Mouse (Mus musculus): ENCODE data around the gene Elfn2. TPM values are rescaled to one million over a fixed set of nuclear protein-coding genes. Genes with fewer than 3 reads are reported as not detected.

The Elfn2 gene
- polyA plus RNA-seq, 1 experiment from 2014 or later: not detected

DNA sequence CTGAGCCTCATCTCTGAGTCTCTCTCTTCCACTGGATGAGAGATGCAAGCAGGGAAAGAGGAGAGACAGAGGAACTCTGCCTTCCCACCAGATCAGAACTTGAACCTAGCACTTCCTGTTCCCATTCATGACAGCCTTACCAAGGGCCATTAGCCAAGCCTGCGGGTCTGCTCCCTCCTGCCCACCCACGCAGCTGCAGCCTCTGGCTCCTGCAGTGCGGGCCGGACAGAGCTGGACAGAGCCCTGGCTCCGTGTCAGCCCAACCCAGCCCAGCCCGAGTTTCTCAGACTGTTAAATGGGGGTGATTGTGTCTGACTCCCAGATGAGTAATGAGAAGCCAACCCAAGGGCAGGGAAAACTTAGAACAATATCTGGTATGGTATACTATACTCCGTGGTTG lies 83.3 kb downstream of the Elfn2 start:
- no peak for ATAC-seq (ENCODE audit: insufficient read depth)
- 44% methylated on average over 7 of the region's 7 CpGs for WGBS (ENCODE audit: insufficient replicate concordance)
- H3K27me3 ChIP-seq: peaks cover 7% of the 10 kb centered on the region; the same call in 1 of the 2 replicates

GRCm38 (mm10) chr15:78634095-78634737 lies 84.4 kb downstream of the Elfn2 start:
- H3K27ac ChIP-seq (replicated peaks): no peak overlapping the region
- no peaks in the 10 kb centered on the region for H3K36me3 ChIP-seq (replicated peaks)
- peaks cover 7% of the 10 kb centered on the region; the same call in 1 of the 2 replicates for H3K27me3 ChIP-seq
- 28% methylated on average over 10 of the region's 10 CpGs for WGBS (ENCODE audit: insufficient replicate concordance)
- no peaks in the 10 kb centered on the region for H3K4me1 ChIP-seq (replicated peaks)
- no peak overlapping the region for H3K9ac ChIP-seq
- no peak overlapping the region for H3K4me3 ChIP-seq (replicated peaks)
- H3K9me3 ChIP-seq (replicated peaks): no peaks in the 10 kb centered on the region
- no peak for ATAC-seq (ENCODE audit: insufficient read depth)
- H3K4me2 ChIP-seq: no peak overlapping the region

More for the DNA sequence above, 83.3 kb downstream of the Elfn2 start:
- Histone ChIP-seq H3K4me3 (replicated peaks) (no peak overlapping the region), H3K4me1 (replicated peaks) (no peaks in the 10 kb centered on the region), H3K27ac (replicated peaks) (no peak overlapping the region), H3K36me3 (replicated peaks) (no peaks in the 10 kb centered on the region), H3K4me2 (no peak overlapping the region), H3K9me3 (replicated peaks) (no peaks in the 10 kb centered on the region), H3K9ac (no peak overlapping the region)

- H3K36me3 ChIP-seq (replicated peaks): no peaks in the 10 kb centered on the region
- H3K9me3 ChIP-seq (replicated peaks): no peaks in the 10 kb centered on the region
- no peaks in the 10 kb centered on the region for H3K4me1 ChIP-seq (replicated peaks)
- 62% methylated on average over 5 of the region's 5 CpGs for WGBS (ENCODE audit: insufficient replicate concordance)
- no peak for ATAC-seq (ENCODE audit: insufficient read depth)
- peaks cover 7% of the 10 kb centered on the region; the same call in 1 of the 2 replicates for H3K27me3 ChIP-seq
- H3K4me2 ChIP-seq: no peak overlapping the region
- H3K27ac ChIP-seq (replicated peaks): no peak overlapping the region
- H3K4me3 ChIP-seq (replicated peaks): no peak overlapping the region
- no peak overlapping the region for H3K9ac ChIP-seq
Observed at GRCm38 (mm10) chr15:78633413-78633812, 85.2 kb downstream of the Elfn2 start.

DNA sequence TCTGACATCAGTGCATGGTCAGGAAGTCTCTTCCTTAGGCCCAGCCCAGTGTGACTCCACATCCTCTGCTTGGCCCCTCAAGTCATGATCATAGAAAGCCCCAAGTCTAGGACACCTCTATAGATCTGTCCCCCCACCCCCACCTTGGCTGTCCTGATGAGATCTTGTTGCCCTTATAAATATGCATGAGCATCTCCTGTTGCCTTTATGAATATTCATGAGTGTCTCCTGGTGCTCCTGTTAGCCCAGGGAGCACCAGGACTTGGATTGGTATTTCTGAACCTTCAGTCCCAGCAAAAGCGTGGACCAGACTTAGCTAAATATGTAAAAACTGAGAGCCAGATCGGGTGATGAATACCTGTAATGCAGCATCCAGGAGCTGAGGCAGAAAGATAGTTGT lies 86.2 kb downstream of the Elfn2 start:
- Histone ChIP-seq H3K4me3 (replicated peaks) (no peak overlapping the region), H3K4me2 (no peak overlapping the region), H3K27ac (replicated peaks) (no peak overlapping the region), H3K27me3 (no peaks in the 10 kb centered on the region; the same call in 1 of the 2 replicates), H3K4me1 (replicated peaks) (no peaks in the 10 kb centered on the region), H3K36me3 (replicated peaks) (no peaks in the 10 kb centered on the region), H3K9ac (no peak overlapping the region), H3K9me3 (replicated peaks) (no peaks in the 10 kb centered on the region)
- WGBS (ENCODE audit: insufficient replicate concordance): 45% methylated on average over 2 of the region's 2 CpGs
- ATAC-seq (ENCODE audit: insufficient read depth): no peak

GRCm38 (mm10) chr15:78626285-78626684 lies 92.3 kb downstream of the Elfn2 start:
- Histone ChIP-seq H3K4me3 (replicated peaks) (no peak overlapping the region), H3K27me3 (no peaks in the 10 kb centered on the region), H3K36me3 (replicated peaks) (no peaks in the 10 kb centered on the region), H3K4me2 (no peak overlapping the region), H3K27ac (replicated peaks) (no peak overlapping the region), H3K9ac (no peak overlapping the region), H3K4me1 (replicated peaks) (no peaks in the 10 kb centered on the region), H3K9me3 (replicated peaks) (no peaks in the 10 kb centered on the region)
- ATAC-seq (ENCODE audit: insufficient read depth): no peak
- 63% methylated on average over 13 of the region's 13 CpGs for WGBS (ENCODE audit: insufficient replicate concordance)

DNA sequence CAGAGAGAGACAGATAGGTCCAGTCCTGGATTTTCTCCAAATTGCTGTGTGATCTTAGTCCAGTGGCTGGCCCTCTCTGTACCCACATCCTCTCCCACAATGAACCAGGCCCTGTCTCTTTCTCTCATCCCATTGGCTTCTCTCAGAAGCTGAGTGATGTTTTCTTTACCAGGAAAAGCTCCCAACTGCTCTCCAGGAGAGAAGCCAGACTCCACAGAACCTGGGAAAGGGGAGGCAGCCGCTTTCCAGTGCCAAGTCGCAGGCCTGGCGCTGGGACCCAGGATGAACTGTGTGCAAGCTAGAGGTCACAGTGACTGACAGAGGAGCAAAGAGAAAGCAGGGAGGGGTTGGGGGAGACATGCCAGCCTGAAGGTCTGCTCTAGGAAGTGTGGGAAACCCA lies 93.6 kb downstream of the Elfn2 start:
- Histone ChIP-seq H3K9me3 (replicated peaks) (no peaks in the 10 kb centered on the region), H3K4me3 (replicated peaks) (no peak overlapping the region), H3K4me2 (no peak overlapping the region), H3K27me3 (no peaks in the 10 kb centered on the region), H3K4me1 (replicated peaks) (no peaks in the 10 kb centered on the region), H3K36me3 (replicated peaks) (no peaks in the 10 kb centered on the region), H3K27ac (replicated peaks) (no peak overlapping the region), H3K9ac (no peak overlapping the region)
- no peak for ATAC-seq (ENCODE audit: insufficient read depth)
- 70% methylated on average over 3 of the region's 3 CpGs for WGBS (ENCODE audit: insufficient replicate concordance)

DNA sequence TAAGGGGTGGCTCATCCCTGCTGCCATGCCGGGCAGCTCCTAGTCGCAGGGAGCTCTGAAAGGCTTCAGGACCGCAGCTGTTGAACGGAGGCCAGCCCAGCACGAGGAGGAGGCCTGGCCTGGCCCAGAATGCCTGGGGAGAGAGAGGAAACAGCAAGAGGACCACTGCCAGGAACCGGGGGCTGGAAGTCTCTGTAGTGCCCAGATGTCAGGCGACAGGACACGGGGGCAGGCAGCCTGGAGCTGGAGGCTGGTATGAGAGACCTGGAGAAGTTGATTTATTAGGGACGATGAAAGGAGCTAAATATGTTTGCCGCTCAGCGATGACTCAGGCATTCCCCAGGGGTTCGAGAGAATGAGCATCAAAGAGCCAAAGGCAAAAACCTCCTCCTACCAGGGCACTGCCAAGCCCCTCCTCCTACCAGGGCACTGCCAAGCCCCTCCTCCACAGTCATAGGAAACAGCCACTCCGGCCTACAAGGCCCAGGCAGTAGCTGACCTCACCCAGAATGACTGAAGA lies 94.1 kb downstream of the Elfn2 start:
- no peaks in the 10 kb centered on the region for H3K27me3 ChIP-seq
- no peak for ATAC-seq (ENCODE audit: insufficient read depth)
- no peak overlapping the region for H3K4me3 ChIP-seq (replicated peaks)
- no peak overlapping the region for H3K4me2 ChIP-seq
- 48% methylated on average over 13 of the region's 13 CpGs for WGBS (ENCODE audit: insufficient replicate concordance)
- H3K36me3 ChIP-seq (replicated peaks): no peaks in the 10 kb centered on the region
- H3K9me3 ChIP-seq (replicated peaks): no peaks in the 10 kb centered on the region
- H3K27ac ChIP-seq (replicated peaks): no peak overlapping the region
- H3K9ac ChIP-seq: no peak overlapping the region
- H3K4me1 ChIP-seq (replicated peaks): no peaks in the 10 kb centered on the region

- Histone ChIP-seq H3K36me3 (replicated peaks) (no peaks in the 10 kb centered on the region), H3K27me3 (no peaks in the 10 kb centered on the region), H3K9me3 (replicated peaks) (no peaks in the 10 kb centered on the region), H3K4me2 (no peak overlapping the region), H3K9ac (no peak overlapping the region), H3K4me1 (replicated peaks) (no peaks in the 10 kb centered on the region), H3K4me3 (replicated peaks) (no peak overlapping the region), H3K27ac (replicated peaks) (no peak overlapping the region)
- WGBS (ENCODE audit: insufficient replicate concordance): 12% methylated on average over 5 of the region's 5 CpGs
- no peak for ATAC-seq (ENCODE audit: insufficient read depth)
Observed at GRCm38 (mm10) chr15:78623426-78623825, 95.1 kb downstream of the Elfn2 start.

Other genes with a start within 250 kb of the Elfn2 start
- gene Il2rb, start 223.5 kb downstream of the Elfn2 start, polyA plus RNA-seq (2015; fragmentation: Nextera tagmentation; extraction: Ambion mirVana): 0.58 and 1.1 TPM in 2 replicates
- gene C1qtnf6, start 187.4 kb downstream of the Elfn2 start, polyA plus RNA-seq (2015; fragmentation: Nextera tagmentation; extraction: Ambion mirVana): 3.8 and 4.4 TPM in 2 replicates
- gene Sstr3, start 174.1 kb downstream of the Elfn2 start, polyA plus RNA-seq (2015; fragmentation: Nextera tagmentation; extraction: Ambion mirVana): not detected in 2 replicates
- 123 and 130 TPM in 2 replicates for gene Rac2, start 146.0 kb downstream of the Elfn2 start, polyA plus RNA-seq (2015; fragmentation: Nextera tagmentation; extraction: Ambion mirVana)
- gene Cyth4, start 121.7 kb downstream of the Elfn2 start, polyA plus RNA-seq (2015; fragmentation: Nextera tagmentation; extraction: Ambion mirVana): 13.5 and 14.7 TPM in 2 replicates
- 4.6 and 5.2 TPM in 2 replicates for gene Mfng, start 54.7 kb upstream of the Elfn2 start, polyA plus RNA-seq (2015; fragmentation: Nextera tagmentation; extraction: Ambion mirVana)
- gene Card10, start 84.3 kb upstream of the Elfn2 start, polyA plus RNA-seq (2015; fragmentation: Nextera tagmentation; extraction: Ambion mirVana): 1.8 and 2.5 TPM in 2 replicates
- 13.0 and 15.2 TPM in 2 replicates for gene Cdc42ep1, start 123.9 kb upstream of the Elfn2 start, polyA plus RNA-seq (2015; fragmentation: Nextera tagmentation; extraction: Ambion mirVana)
- 7.7 and 9.5 TPM in 2 replicates for gene Lgals2, start 136.8 kb upstream of the Elfn2 start, polyA plus RNA-seq (2015; fragmentation: Nextera tagmentation; extraction: Ambion mirVana)
- 21.4 and 23.6 TPM in 2 replicates for gene Gga1, start 158.4 kb upstream of the Elfn2 start, polyA plus RNA-seq (2015; fragmentation: Nextera tagmentation; extraction: Ambion mirVana)
- 0.08 and 0.26 TPM in 2 replicates for gene Gm49510, start 180.9 kb upstream of the Elfn2 start, polyA plus RNA-seq (2015; fragmentation: Nextera tagmentation; extraction: Ambion mirVana)
- 14.4 and 15.3 TPM in 2 replicates for gene Sh3bp1, start 181.0 kb upstream of the Elfn2 start, polyA plus RNA-seq (2015; fragmentation: Nextera tagmentation; extraction: Ambion mirVana)
- 5.4 and 5.6 TPM in 2 replicates for gene Pdxp, start 195.1 kb upstream of the Elfn2 start, polyA plus RNA-seq (2015; fragmentation: Nextera tagmentation; extraction: Ambion mirVana)
- 315 and 397 TPM in 2 replicates for gene Lgals1, start 208.0 kb upstream of the Elfn2 start, polyA plus RNA-seq (2015; fragmentation: Nextera tagmentation; extraction: Ambion mirVana)
- 24.5 and 26.2 TPM in 2 replicates for gene Nol12, start 216.2 kb upstream of the Elfn2 start, polyA plus RNA-seq (2015; fragmentation: Nextera tagmentation; extraction: Ambion mirVana)
- gene Triobp, start 229.0 kb upstream of the Elfn2 start, polyA plus RNA-seq (2015; fragmentation: Nextera tagmentation; extraction: Ambion mirVana): 20.2 and 21.2 TPM in 2 replicates

Data from liver, embryonic 15.5 days (tissue).